Mouse (Mus musculus) intestine, postnatal 0 days (tissue): ENCODE data around the gene Ofcc1. TPM values are rescaled to one million over a fixed set of nuclear protein-coding genes. Genes with fewer than 3 reads are reported as not detected.

Source experiments
- ATAC-seq: fragments of 200-750 bp; cut with Nextera tagmentation; 2 replicates; pipeline ENCODE4 v1.8.0; 2017; ENCODE audit warnings: mild to moderate bottlenecking, moderate TSS enrichment, moderate library complexity
- H3K27ac ChIP-seq: fragments of 300-500 bp; sonication (generic); 2 replicates; pipeline ENCODE4 v1.5.1; 2014; ENCODE audit warnings: mild to moderate bottlenecking, low read depth, low read length, moderate library complexity
- H3K27me3 ChIP-seq: fragments of 300-500 bp; sonication (generic); replicated peaks from 2 replicates; pipeline ENCODE4 v1.6.1; 2014; ENCODE audit warnings: low read length, mixed read lengths; ENCODE audit not compliant: control insufficient read depth, insufficient read depth
- H3K36me3 ChIP-seq: fragments of 300-500 bp; sonication (generic); 2 replicates; pipeline ENCODE4 v1.6.1; 2014; ENCODE audit warnings: mild to moderate bottlenecking, moderate library complexity; ENCODE audit not compliant: control insufficient read depth, insufficient read depth
- H3K4me1 ChIP-seq: fragments of 300-500 bp; sonication (generic); replicated peaks from 2 replicates; pipeline ENCODE4 v1.6.1; 2014; ENCODE audit warnings: antibody characterized with exemption, low read length, mixed read lengths; ENCODE audit not compliant: control insufficient read depth, insufficient read depth
- H3K4me2 ChIP-seq: fragments of 300-500 bp; sonication (generic); replicated peaks from 2 replicates; pipeline ENCODE4 v1.6.1; 2014; ENCODE audit warnings: low read depth, mild to moderate bottlenecking, moderate library complexity
- H3K4me3 ChIP-seq: fragments of 300-500 bp; sonication (generic); 2 replicates; pipeline ENCODE4 v1.5.1; 2014; ENCODE audit warnings: low read depth, low read length
- H3K9ac ChIP-seq: fragments of 300-500 bp; sonication (generic); 2 replicates; pipeline ENCODE4 v1.6.1; 2014; ENCODE audit warnings: mild to moderate bottlenecking, low read depth, low read length
- H3K9me3 ChIP-seq: fragments of 300-500 bp; sonication (generic); 2 replicates; pipeline ENCODE4 v1.6.1; 2016; ENCODE audit warnings: mixed run types; ENCODE audit not compliant: control insufficient read depth
- CTCF ChIP-seq: sonication (generic); IDR thresholded peaks from 2 replicates; pipeline ENCODE4 v1.5.1; 2016; ENCODE audit warnings: low read depth, mild to moderate bottlenecking, control low read depth, antibody characterized with exemption, moderate library complexity
- WGBS: fragments of 180-500 bp; shearing (Covaris S2); extraction: QIAGEN DNeasy Blood & Tissue Kit; methylation state at CpG from one replicate; pipeline ENCODE4 v1.1.7; 2014; 5-methylcytosine and 5-hydroxymethylcytosine counted together
- polyA plus RNA-seq: library from polyadenylated mRNA; unstranded; fragments of >200 nt; fragmentation: Nextera tagmentation; extraction: Ambion mirVana; gene quantifications from 2 replicates; pipeline ENCODE4 v1.2.1, GENCODE M21; 2015

The Ofcc1 gene
- polyA plus RNA-seq, 1 experiment from 2014 or later = not detected

DNA sequence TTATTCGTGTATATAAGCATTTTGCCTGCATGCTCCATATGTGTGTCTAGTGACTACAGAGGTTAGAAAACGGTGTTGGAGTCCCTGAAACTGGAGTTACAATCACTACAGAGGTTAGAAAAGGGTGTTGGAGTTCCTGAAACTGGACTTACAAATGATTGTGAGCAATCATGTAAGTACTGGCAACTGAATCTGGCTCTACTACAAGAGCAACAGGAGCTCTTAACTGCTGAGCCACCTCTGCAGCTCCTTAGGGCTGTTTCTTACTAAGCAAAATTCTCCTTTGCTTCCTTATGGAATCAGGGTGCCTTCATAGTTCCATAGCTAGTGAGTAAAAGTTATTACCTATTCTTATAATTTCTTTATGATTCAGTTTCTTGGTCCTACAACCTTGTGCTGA is 237.4 kb downstream of the Ofcc1 start:
- WGBS = 69% methylated on average over 2 of the region's 2 CpGs
- no peak overlapping the region for H3K4me3 ChIP-seq
- no peaks in the 10 kb centered on the region for H3K27me3 ChIP-seq
- H3K9me3 ChIP-seq = no peaks in the 10 kb centered on the region
- no peak overlapping the region for H3K9ac ChIP-seq
- no peaks in the 10 kb centered on the region for H3K36me3 ChIP-seq
- ATAC-seq = no peak
- H3K4me1 ChIP-seq = no peaks in the 10 kb centered on the region
- TF ChIP-seq CTCF = no peak
- H3K27ac ChIP-seq = no peak overlapping the region
- no peak overlapping the region for H3K4me2 ChIP-seq

- Histone ChIP-seq H3K36me3 (no peaks in the 10 kb centered on the region), H3K4me1 (no peaks in the 10 kb centered on the region)
- 48% methylated on average over 2 of the region's 2 CpGs for WGBS
Observed at GRCm38 (mm10) chr13:40112336-40112735, 248.9 kb downstream of the Ofcc1 start.

GRCm38 (mm10) chr13:40076236-40076635 is 285.0 kb downstream of the Ofcc1 start:
- Histone ChIP-seq H3K9me3 (no peaks in the 10 kb centered on the region), H3K36me3 (no peaks in the 10 kb centered on the region), H3K27ac (no peak overlapping the region), H3K27me3 (no peaks in the 10 kb centered on the region), H3K4me3 (no peak overlapping the region), H3K4me1 (no peaks in the 10 kb centered on the region), H3K9ac (no peak overlapping the region), H3K4me2 (no peak overlapping the region)
- no peak for TF ChIP-seq CTCF
- WGBS = 86% methylated on average over 4 of the region's 4 CpGs
- no peak for ATAC-seq

More at GRCm38 (mm10) chr13:40112336-40112735, 248.9 kb downstream of the Ofcc1 start:
- H3K4me3 ChIP-seq = no peak overlapping the region
- H3K27ac ChIP-seq = no peak overlapping the region
- H3K9me3 ChIP-seq = no peaks in the 10 kb centered on the region
- no peaks in the 10 kb centered on the region for H3K27me3 ChIP-seq
- H3K4me2 ChIP-seq = no peak overlapping the region
- H3K9ac ChIP-seq = no peak overlapping the region
- no peak for TF ChIP-seq CTCF
- no peak for ATAC-seq

- H3K4me3 ChIP-seq = no peak overlapping the region
- H3K36me3 ChIP-seq = no peaks in the 10 kb centered on the region
- no peak overlapping the region for H3K27ac ChIP-seq
- no peak overlapping the region for H3K4me2 ChIP-seq
- 53% methylated on average over 3 of the region's 3 CpGs for WGBS
- no peaks in the 10 kb centered on the region for H3K9me3 ChIP-seq
- TF ChIP-seq CTCF = no peak
- no peak for ATAC-seq
- H3K9ac ChIP-seq = no peak overlapping the region
- H3K27me3 ChIP-seq = no peaks in the 10 kb centered on the region
- no peaks in the 10 kb centered on the region for H3K4me1 ChIP-seq
Observed at GRCm38 (mm10) chr13:40074850-40075416, 286.3 kb downstream of the Ofcc1 start.

DNA sequence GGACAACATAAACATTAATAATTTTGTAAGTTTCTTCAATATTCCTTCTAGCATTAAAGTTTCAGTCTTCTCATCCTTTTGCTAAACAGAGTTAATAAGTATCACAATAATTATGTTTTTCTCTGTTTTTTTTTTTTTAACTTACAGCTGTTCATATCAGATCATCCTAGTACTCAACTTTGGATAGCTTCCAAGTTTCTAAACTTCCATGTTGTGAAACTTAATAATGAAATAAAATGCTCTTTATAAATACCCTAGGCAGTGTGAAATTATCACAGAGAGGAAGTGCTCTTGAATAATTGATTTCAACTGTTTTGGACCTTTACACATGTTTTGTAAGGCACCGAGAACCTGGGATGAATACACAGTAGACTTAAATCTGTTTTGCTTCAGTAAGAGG is 291.2 kb downstream of the Ofcc1 start:
- H3K9ac ChIP-seq = no peak overlapping the region
- no peak overlapping the region for H3K4me3 ChIP-seq
- no peak overlapping the region for H3K27ac ChIP-seq
- H3K36me3 ChIP-seq = no peaks in the 10 kb centered on the region
- no peak for ATAC-seq
- no peak overlapping the region for H3K4me2 ChIP-seq
- no peaks in the 10 kb centered on the region for H3K4me1 ChIP-seq
- TF ChIP-seq CTCF = no peak
- 82% methylated on average over 1 of the region's 1 CpGs for WGBS
- no peaks in the 10 kb centered on the region for H3K27me3 ChIP-seq
- H3K9me3 ChIP-seq = no peaks in the 10 kb centered on the region

- TF ChIP-seq CTCF = no peak
- ATAC-seq = no peak
- Histone ChIP-seq H3K4me2 (no peak overlapping the region), H3K4me3 (no peak overlapping the region), H3K9me3 (no peaks in the 10 kb centered on the region), H3K27me3 (no peaks in the 10 kb centered on the region), H3K36me3 (no peaks in the 10 kb centered on the region), H3K27ac (no peak overlapping the region), H3K4me1 (no peaks in the 10 kb centered on the region), H3K9ac (no peak overlapping the region)
- 89% methylated on average over 5 of the region's 5 CpGs for WGBS
Observed at GRCm38 (mm10) chr13:40061281-40061680, 300.0 kb downstream of the Ofcc1 start.

GRCm38 (mm10) chr13:40037881-40038280 is 323.4 kb downstream of the Ofcc1 start:
- H3K4me3 ChIP-seq = no peak overlapping the region
- 79% methylated on average over 2 of the region's 2 CpGs for WGBS

More at GRCm38 (mm10) chr13:40037881-40038280, 323.4 kb downstream of the Ofcc1 start:
- no peaks in the 10 kb centered on the region for H3K36me3 ChIP-seq
- TF ChIP-seq CTCF = no peak
- no peaks in the 10 kb centered on the region for H3K4me1 ChIP-seq
- ATAC-seq = no peak
- no peak overlapping the region for H3K9ac ChIP-seq
- H3K9me3 ChIP-seq = no peaks in the 10 kb centered on the region
- no peak overlapping the region for H3K27ac ChIP-seq
- no peak overlapping the region for H3K4me2 ChIP-seq
- no peaks in the 10 kb centered on the region for H3K27me3 ChIP-seq
